Mouse (Mus musculus): ENCODE data around the gene Taf1d. TPM values are rescaled to one million over a fixed set of nuclear protein-coding genes. Genes with fewer than 3 reads are reported as not detected.
A peak's percentile ranks its signal among the peaks of the same experiment; 100 is the strongest.

Taf1d gene
- total and polyA plus RNA-seq, 3 experiments, result 298 to 860 (median 548) TPM

- H3K36me3 ChIP-seq (ENCODE audit: control insufficient read depth in 1 of 2, insufficient read depth in 2 of 2, low read length in 2 of 2), result peaks cover 56 to 73% of the 10 kb centered on the region in 2 experiments
- H3K27me3 ChIP-seq (ENCODE audit: control insufficient read depth in 1 of 2, insufficient read depth in 2 of 2, low read length in 2 of 2), result no peaks in the 10 kb centered on the region
- DNase-seq (ENCODE audit: low read depth, low spot score), result peak; percentile 70
- H3K9ac ChIP-seq (ENCODE audit: control insufficient read depth, low read depth, low read length, poor library complexity, severe bottlenecking), result peak overlapping the region; percentile 90
- peaks cover 59% of the 10 kb centered on the region for H3K79me2 ChIP-seq (ENCODE audit: control insufficient read depth, insufficient read depth, low read length, poor library complexity)
- no peak for TF ChIP-seq BHLHE40 (IDR thresholded peaks at IDR 0.05; ENCODE audit: borderline replicate concordance, low read depth, low read length)
- no peak for TF ChIP-seq TCF12 (IDR thresholded peaks at IDR 0.05; ENCODE audit: low read depth, low read length)
- TF ChIP-seq ZKSCAN1 (IDR thresholded peaks at IDR 0.05; ENCODE audit: low read depth, low read length), result no peak
- TF ChIP-seq ELF1 (IDR thresholded peaks at IDR 0.05; ENCODE audit: low read depth, low read length), result no peak
- TF ChIP-seq USF2 (IDR thresholded peaks at IDR 0.05; ENCODE audit: borderline replicate concordance in 1 of 2, insufficient read depth in 1 of 2, low read depth in 1 of 2, low read length in 2 of 2), result no peak
- no peak for TF ChIP-seq POLR2A (IDR thresholded peaks at IDR 0.05; ENCODE audit: control insufficient read depth in 1 of 2, insufficient read depth in 1 of 2, low read depth in 1 of 2, low read length in 2 of 2, poor library complexity in 1 of 2)
- no peak for TF ChIP-seq MAZ (IDR thresholded peaks at IDR 0.05; ENCODE audit: low read depth, low read length)
- TF ChIP-seq MYB (IDR thresholded peaks at IDR 0.05; ENCODE audit: low read depth, low read length), result no peak
- no peak for TF ChIP-seq CHD2 (IDR thresholded peaks at IDR 0.05; ENCODE audit: low read length)
- TF ChIP-seq TBP (IDR thresholded peaks at IDR 0.05; ENCODE audit: low read depth, low read length), result no peak
- no peak for TF ChIP-seq RCOR1 (IDR thresholded peaks at IDR 0.05; ENCODE audit: low read depth, low read length)
- no peak for TF ChIP-seq MAX (IDR thresholded peaks at IDR 0.05; ENCODE audit: low read length)
- TF ChIP-seq SIN3A (IDR thresholded peaks at IDR 0.05; ENCODE audit: low read length), result no peak
- TF ChIP-seq KAT2A (conservative IDR thresholded peaks at IDR 0.05; ENCODE audit: low read depth, low read length), result no peak
- no peak for TF ChIP-seq POLR2AphosphoS2 (IDR thresholded peaks at IDR 0.05; ENCODE audit: low read length)
- H3K9me3 ChIP-seq (replicated peaks; ENCODE audit: insufficient read depth, low read length), result no peaks in the 10 kb centered on the region
- peaks cover 21 to 37% of the 10 kb centered on the region in 2 experiments for H3K4me1 ChIP-seq (ENCODE audit: control insufficient read depth in 1 of 2, insufficient read depth in 2 of 2, low read length in 2 of 2)
- H3K27ac ChIP-seq (ENCODE audit: control insufficient read depth, low read depth, low read length), result peak overlapping the region; percentile 39
- peak overlapping the region; percentile 55 to 60 for H3K4me3 ChIP-seq (ENCODE audit: control insufficient read depth in 1 of 2, insufficient read depth in 1 of 2, low read depth in 2 of 2, low read length in 2 of 2)
These were observed 2.2 kb downstream of the Taf1d start for GRCm38 (mm10) chr9:15308254-15308653.

GRCm38 (mm10) chr9:15309425-15309824 lies 3.4 kb downstream of the Taf1d start:
- Histone ChIP-seq H3K9ac (ENCODE audit: control insufficient read depth, low read depth, low read length, poor library complexity, severe bottlenecking) (peak overlapping the region; percentile 90), H3K36me3 (ENCODE audit: control insufficient read depth in 1 of 2, insufficient read depth in 2 of 2, low read length in 2 of 2) (peaks cover 68 to 75% of the 10 kb centered on the region in 2 experiments)

More at GRCm38 (mm10) chr9:15309425-15309824, 3.4 kb downstream of the Taf1d start:
- TF ChIP-seq POLR2AphosphoS5 (IDR thresholded peaks at IDR 0.05; ENCODE audit: borderline replicate concordance, low read depth, low read length) (0 out of 2 replicates have a peak, but pooled peaks have one; percentile 46), UBTF (IDR thresholded peaks at IDR 0.05; ENCODE audit: borderline replicate concordance, insufficient read depth, low read depth, low read length) (no peak)
- Histone ChIP-seq H3K27me3 (ENCODE audit: control insufficient read depth in 1 of 2, insufficient read depth in 2 of 2, low read length in 2 of 2) (no peaks in the 10 kb centered on the region), H3K4me3 (ENCODE audit: control insufficient read depth in 1 of 2, insufficient read depth in 1 of 2, low read depth in 2 of 2, low read length in 2 of 2) (peak overlapping the region; percentile 60 to 61), H3K9me3 (replicated peaks; ENCODE audit: insufficient read depth, low read length) (no peaks in the 10 kb centered on the region), H3K79me2 (ENCODE audit: control insufficient read depth, insufficient read depth, low read length, poor library complexity) (peaks cover 57% of the 10 kb centered on the region), H3K27ac (ENCODE audit: control insufficient read depth, low read depth, low read length) (peak overlapping the region; percentile 44), H3K4me1 (ENCODE audit: control insufficient read depth in 1 of 2, insufficient read depth in 2 of 2, low read length in 2 of 2) (peaks cover 16 to 29% of the 10 kb centered on the region in 2 experiments)
- DNase-seq (ENCODE audit: low read depth, low spot score), result peak; percentile 72

Data from MEL (cell line).